Mouse (Mus musculus) layer of hippocampus, postnatal 10 days (tissue): ENCODE measurements around the gene Hyal4. TPM values are rescaled to one million over a fixed set of nuclear protein-coding genes. Genes with fewer than 3 reads are reported as not detected.

Experiments used
- DNase-seq, 2 experiments: peaks; one replicate each; pipeline ENCODE4 v3.0.0; 2021; ENCODE audit warnings: low spot score in 2 of 2
- long read RNA-seq: library from polyadenylated mRNA; stranded (forward); transcript quantifications from one replicate; pipeline ENCODE4 v2.0.0, GENCODE M21; 2023
- total RNA-seq, 2 experiments: library from RNA; stranded (reverse); gene quantifications; 2 replicates each; pipeline ENCODE4 v1.2.3; 2021

Gene Hyal4
- total RNA-seq = not detected
- long read RNA-seq = 0 reads

DNA sequence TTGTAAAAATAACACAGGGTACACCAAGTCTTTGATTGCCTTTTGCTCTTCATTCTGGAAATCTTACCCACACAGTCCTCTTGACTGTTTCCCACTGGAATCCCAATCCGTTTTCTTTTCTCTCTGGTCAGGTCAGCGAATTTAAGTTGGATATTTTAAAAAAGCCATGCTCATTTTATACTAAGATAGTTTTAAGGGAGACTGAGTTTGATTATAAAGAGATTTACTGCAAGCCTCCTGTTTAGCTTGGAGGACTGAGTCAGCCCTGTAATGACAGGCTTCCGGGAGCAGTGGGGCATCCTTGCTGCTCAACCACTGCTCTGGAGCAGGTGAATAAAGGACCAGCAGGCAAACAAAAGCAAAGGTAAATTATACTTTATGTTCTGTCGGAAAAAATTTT lies at the start of gene Hyal4:
Gene Hyal4, plus strand, starts transcription at position 301 of the 400 bp plus-strand sequence.
- no peak for DNase-seq

DNA sequence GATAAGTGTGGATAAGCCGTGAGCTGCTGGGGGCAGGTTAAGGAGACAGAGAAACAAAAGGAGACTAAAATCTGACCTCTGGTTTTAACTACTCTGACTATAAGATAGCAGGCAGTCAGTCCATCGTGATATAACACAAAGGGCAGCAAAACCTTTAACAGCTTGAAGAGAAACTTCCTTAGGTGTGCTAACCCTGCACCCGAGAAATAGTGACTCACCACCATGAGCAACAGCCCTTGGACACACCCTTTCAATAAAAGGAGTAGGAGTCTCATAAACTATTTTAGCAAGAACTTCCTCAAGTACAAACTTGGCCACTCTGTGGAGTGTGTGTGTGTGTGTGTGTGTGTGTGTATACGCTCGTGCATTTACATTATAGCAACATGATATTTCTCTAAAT lies 41.0 kb upstream of the Hyal4 start:
- DNase-seq = no peak

DNA sequence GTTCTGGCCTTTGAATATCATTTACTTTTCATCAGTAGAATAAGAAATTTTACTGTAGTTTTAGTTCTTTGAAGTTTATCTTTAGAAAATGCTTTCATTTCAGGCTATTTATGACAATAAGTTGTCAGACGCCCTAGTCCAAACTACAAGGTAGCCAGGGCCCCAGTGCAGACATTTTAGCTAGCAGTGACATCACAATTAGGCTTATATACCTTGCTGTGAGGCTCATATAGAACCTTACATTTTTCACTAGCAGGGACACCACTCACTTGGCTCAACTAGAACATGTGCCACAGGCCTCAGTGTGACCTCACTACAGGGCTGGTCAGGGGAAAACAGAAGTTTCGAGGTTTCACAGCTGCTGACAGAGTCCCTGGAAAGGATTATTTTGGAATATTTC lies 40.6 kb upstream of the Hyal4 start:
- no peak for DNase-seq

DNA sequence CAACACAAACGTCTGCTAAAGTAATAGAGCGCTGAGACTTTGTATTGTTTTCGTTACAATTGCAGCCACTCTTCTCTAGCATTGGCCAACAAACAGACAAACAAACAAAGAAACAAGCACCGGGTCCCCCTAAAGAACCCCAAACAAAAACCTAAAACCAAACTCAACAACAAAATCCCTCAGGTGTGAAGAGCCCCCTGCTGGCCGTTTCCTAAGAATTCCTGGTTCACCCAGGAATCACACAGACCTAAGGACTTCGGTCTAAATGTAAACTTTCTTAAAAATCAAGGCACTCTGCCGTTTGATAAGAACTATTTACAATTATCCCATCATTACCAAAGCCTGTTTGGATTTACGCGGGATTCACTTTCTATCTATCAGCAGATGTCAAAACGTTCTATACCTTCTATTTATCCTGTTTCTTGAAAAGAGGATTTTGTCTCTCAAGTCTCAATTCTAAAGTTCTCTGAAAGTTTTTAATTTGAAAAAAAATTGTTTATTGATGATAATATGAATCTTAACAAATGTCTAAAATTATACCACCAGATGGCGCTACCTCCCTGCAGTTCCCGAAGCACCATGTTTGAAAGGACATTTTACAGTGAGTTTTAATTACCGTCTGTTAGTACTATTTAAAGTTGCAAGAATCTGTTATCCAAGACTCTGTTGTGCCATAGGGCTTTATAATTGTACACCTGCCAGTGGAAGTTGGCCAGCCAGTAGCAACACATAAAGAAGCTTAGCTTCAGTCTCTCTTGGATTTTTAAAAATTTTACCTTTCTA lies 26.6 kb upstream of the Hyal4 start:
- peak; percentile 32 to 44 for DNase-seq

DNA sequence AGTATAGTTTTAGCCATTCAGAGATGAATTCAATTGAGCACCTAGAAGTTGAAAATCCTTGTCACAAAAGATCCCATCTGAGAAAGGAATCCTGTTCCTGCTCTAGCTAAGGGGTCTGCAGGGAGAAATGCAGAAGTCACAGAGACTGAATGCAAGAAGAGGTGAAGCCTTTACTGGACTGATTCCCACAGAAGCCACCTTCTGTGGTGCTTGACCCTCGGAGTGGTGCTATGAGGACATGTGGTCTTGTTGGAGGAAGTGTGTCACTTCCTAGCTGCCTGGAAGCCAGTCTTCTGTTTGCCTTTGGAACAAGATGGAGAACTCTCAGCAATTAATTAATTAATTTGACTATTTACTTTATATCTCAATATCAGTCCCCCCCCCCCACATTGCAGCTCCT lies 20.0 kb upstream of the Hyal4 start:
- DNase-seq = no peak

DNA sequence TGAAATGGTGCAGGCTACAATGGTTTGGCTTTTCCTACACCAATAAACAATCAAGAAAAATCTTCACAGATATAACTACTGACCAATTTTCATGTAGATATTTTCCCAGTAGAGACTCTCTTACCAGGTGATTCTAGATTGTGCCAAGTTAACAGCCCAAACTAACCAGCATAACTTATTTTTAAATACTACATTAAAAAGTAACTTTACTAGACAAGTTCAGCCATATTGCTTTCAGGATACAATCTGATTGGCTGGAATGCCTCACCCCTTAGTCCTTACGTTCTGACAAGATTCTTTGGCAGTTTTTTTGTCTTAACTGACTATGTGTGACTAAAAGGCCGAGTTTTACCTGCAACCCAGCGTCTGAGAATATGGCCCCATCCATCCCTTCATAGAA lies 15.2 kb upstream of the Hyal4 start, which contains the start of gene Hyal6:
Gene Hyal6, plus strand, starts transcription at position 301 of the 400 bp plus-strand sequence.
- DNase-seq = no peak

DNA sequence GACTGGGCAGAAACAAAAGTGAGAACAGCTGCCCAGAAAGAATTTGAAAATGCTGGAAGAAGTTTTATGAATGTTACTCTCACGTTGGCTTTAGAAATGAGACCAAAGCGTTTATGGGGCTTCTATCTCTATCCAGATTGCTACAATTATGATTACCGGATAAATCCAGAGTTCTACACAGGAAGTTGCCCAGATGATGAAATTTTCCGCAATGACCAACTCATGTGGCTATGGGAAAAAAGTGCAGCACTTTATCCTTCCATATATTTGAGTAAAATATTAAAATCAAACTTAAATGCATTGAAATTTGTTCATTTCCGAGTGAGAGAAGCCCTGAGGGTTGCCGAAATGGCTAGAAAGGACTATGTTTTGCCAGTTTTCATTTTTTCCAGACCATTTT lies 13.6 kb upstream of the Hyal4 start:
- no peak for DNase-seq

DNA sequence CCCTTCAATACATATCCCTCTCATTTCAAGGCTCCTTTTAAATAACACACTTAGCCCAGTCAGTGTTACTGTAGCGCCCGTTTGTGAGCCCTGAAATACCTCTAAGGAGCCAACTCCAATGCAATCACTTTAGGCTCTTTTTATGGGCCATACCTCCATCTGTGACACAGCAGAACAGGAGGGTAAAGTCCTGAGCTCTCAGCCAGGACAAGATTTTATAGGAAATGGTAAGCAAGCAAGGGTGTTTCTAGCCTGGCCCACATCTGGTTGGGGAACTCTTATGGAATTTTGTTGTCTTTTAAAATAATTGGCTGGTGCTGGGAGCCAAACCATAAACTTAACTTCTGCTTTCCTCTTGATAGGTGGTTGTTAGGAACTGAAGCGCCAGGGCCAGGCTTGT lies 11.2 kb downstream of the Hyal4 start:
- no peak for DNase-seq

DNA sequence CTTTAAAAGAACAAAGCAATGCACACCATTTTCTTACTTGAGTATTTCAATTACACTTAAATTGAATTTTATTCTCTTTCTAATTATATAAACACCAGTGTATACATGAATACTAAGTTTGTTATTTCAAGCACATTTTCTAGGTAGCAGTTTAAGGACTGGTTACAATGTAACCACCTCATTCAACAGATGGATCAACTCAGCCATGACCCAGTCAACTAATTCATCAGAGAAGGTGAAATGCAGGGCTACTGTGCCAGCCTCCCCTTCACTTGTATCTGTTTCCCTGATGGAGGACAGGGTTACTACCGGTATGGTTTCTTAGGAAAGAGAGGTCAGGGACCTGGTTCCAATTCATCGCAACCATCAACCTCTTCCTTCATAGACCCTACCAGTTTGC lies 18.1 kb downstream of the Hyal4 start:
- DNase-seq = no peak

DNA sequence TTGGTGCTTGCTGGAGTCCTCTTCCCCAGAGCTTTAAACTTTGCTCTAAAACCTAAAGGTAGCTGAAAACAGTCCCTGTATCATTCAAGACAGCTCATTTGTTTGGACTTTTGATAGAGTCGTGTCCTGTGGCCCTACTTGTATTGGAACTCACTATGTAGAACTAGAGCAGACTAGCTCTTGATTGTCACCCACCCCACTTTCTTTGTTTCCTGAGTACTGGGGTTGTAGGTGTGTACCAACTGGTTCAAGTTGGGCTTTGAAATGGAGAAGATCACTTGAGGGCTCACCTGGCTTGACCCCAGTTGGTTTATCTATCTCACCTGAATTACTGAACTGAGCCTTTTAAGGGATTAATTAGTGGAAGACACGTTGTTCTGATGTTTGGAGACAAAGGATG lies 31.1 kb downstream of the Hyal4 start:
- DNase-seq = no peak

DNA sequence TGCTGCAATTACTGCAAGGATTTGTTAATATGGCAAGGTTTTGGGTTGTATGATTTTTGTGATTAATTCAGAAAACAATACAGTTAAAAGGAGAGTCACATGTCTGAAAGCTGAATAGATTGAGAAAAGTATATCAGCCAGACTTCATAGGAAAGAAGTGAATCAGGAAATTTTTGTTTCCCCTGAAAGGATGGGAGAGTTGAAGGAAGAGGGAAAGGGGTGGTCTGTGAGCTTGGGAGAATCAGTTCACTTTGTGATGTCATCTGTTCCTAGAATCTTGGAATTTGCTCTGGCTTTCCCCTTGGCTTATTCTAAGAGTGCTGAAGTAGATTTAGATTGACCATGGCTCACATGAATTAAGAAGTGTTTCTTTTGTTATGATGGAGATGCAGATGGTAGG lies 42.8 kb downstream of the Hyal4 start, which contains the start of gene Spam1:
Gene Spam1, plus strand, starts transcription at position 301 of the 400 bp plus-strand sequence.
- DNase-seq = no peak

Other genes with a start within 250 kb of the Hyal4 start
- 1 to 10 TPM; 1.1 to 1.3 TPM for gene Iqub, start 233.3 kb upstream of the Hyal4 start, total RNA-seq
- gene Ndufa5, start 220.3 kb upstream of the Hyal4 start, total RNA-seq = 100 to 1,000 TPM; 311 to 320 TPM
- gene Asb15, start 220.2 kb upstream of the Hyal4 start, total RNA-seq = not detected
- gene Lmod2, start 150.6 kb upstream of the Hyal4 start, total RNA-seq = not detected
- gene Wasl, start 83.3 kb upstream of the Hyal4 start, total RNA-seq = 10 to 100 TPM; 69.3 to 81.8 TPM
- not detected for gene Hyal6, start 15.1 kb upstream of the Hyal4 start, total RNA-seq
- not detected for gene Spam1, start 42.9 kb downstream of the Hyal4 start, total RNA-seq
- gene Hyal5, start 109.7 kb downstream of the Hyal4 start, total RNA-seq = not detected
- 10 to 100 TPM; 40.1 to 40.8 TPM for gene Tmem229a, start 208.0 kb downstream of the Hyal4 start, total RNA-seq